Mouse (Mus musculus): ENCODE results near the gene Syt7.

DNA sequence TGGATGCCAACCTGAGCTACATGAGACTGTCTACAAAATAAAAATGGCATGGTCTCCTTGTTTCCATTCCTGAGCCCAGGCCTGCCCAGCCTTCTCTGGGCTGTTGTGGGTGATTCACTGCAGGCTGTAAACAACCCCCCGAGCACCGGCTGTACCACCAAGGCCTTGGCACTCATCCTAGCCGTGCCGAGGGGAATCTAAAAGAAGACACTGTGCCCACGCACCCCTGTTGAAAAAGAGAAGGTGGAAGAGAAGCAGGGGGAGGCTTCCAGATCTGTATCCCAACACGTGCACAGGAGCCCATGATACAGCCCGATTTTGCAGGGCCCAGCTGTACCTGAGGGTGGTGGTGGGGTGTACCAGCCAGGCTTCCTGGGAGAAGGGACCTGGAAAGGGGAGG lies 21.1 kb upstream of the Syt7 start:
- TF ChIP-seq CTCF (IDR thresholded peaks at IDR 0.05; ENCODE audit: low read depth, low read length) (no peak), GATA1 (IDR thresholded peaks at IDR 0.05; ENCODE audit: borderline replicate concordance, low read length) (no peak), GATA2 (IDR thresholded peaks at IDR 0.05; ENCODE audit: borderline replicate concordance, low read depth, low read length) (no peak), TAL1 (conservative IDR thresholded peaks at IDR 0.05; ENCODE audit: low read depth, low read length) (no peak), POLR2AphosphoS5 (IDR thresholded peaks at IDR 0.05; ENCODE audit: insufficient replicate concordance, low read depth, low read length) (no peak)

Measured in G1E (cell line).